Mouse (Mus musculus) heart, postnatal 0 days (tissue): ENCODE results near the gene Fam120c. TPM values are rescaled to one million over a fixed set of nuclear protein-coding genes. Genes with fewer than 3 reads are reported as not detected.

Source experiments
- ATAC-seq: fragments of 200-750 bp; cut with Nextera tagmentation; 2 replicates; pipeline ENCODE4 v1.8.0; 2017; ENCODE audit warnings: low read depth, moderate number of reproducible peaks, moderate library complexity; ENCODE audit not compliant: insufficient read depth
- DNase-seq: peaks from one replicate; pipeline ENCODE4 v3.0.0-alpha.2; 2016; ENCODE audit warnings: low spot score
- H3K27ac ChIP-seq: fragments of 300-500 bp; sonication (generic); 2 replicates; pipeline ENCODE4 v1.5.1; 2014; ENCODE audit warnings: low read depth, mild to moderate bottlenecking
- H3K27me3 ChIP-seq: fragments of 300-500 bp; sonication (generic); 2 replicates; pipeline ENCODE4 v1.6.1; 2014; ENCODE audit warnings: low read length, mixed read lengths; ENCODE audit not compliant: control insufficient read depth, insufficient read depth
- H3K36me3 ChIP-seq: fragments of 300-500 bp; sonication (generic); replicated peaks from 2 replicates; pipeline ENCODE4 v1.6.1; 2014; ENCODE audit warnings: low read length, mixed read lengths; ENCODE audit not compliant: control insufficient read depth, insufficient read depth
- H3K4me1 ChIP-seq: fragments of 300-500 bp; sonication (generic); 2 replicates; pipeline ENCODE4 v1.6.1; 2014; ENCODE audit warnings: antibody characterized with exemption; ENCODE audit not compliant: control insufficient read depth, insufficient read depth
- H3K4me2 ChIP-seq: fragments of 300-500 bp; sonication (generic); 2 replicates; pipeline ENCODE4 v1.6.1; 2014; ENCODE audit warnings: low read depth, mild to moderate bottlenecking, low read length, moderate library complexity
- H3K4me3 ChIP-seq: fragments of 300-500 bp; sonication (generic); 2 replicates; pipeline ENCODE4 v1.5.1; 2014; ENCODE audit warnings: low read depth, low read length
- H3K9ac ChIP-seq: fragments of 300-500 bp; sonication (generic); replicated peaks from 2 replicates; pipeline ENCODE4 v1.6.1; 2014; ENCODE audit warnings: low read depth, low read length, mixed read lengths
- H3K9me3 ChIP-seq: fragments of 300-500 bp; sonication (generic); replicated peaks from 2 replicates; pipeline ENCODE4 v1.6.1; 2016; ENCODE audit warnings: low read length; ENCODE audit not compliant: control insufficient read depth
- CTCF ChIP-seq: IDR thresholded peaks from 2 replicates; pipeline ENCODE4 v1.5.1; 2016; ENCODE audit warnings: antibody characterized with exemption, control low read depth, low read depth
- EP300 ChIP-seq: IDR thresholded peaks from 2 replicates; pipeline ENCODE4 v1.6.1; 2016; ENCODE audit warnings: antibody characterized with exemption, low read depth
- WGBS: fragments of 180-500 bp; shearing (Covaris S2); extraction: QIAGEN DNeasy Blood & Tissue Kit; methylation state at CpG from one replicate; pipeline ENCODE4 v1.1.7; 2014; 5-methylcytosine and 5-hydroxymethylcytosine counted together
- polyA plus RNA-seq: library from polyadenylated mRNA; unstranded; fragments of >200 nt; fragmentation: Nextera tagmentation; extraction: Ambion mirVana; gene quantifications from 2 replicates; pipeline ENCODE4 v1.2.1, GENCODE M21; 2015
- total RNA-seq: library from RNA; depleted of rRNA; stranded (reverse); fragments of >200 nt; gene quantifications from 2 replicates; pipeline ENCODE4 v1.2.3, GENCODE M21; 2014; ENCODE audit warnings: low replicate concordance

Fam120c gene
- total and polyA plus RNA-seq, 2 experiments from 2014 or later: 2.4 to 9.6 TPM

DNA sequence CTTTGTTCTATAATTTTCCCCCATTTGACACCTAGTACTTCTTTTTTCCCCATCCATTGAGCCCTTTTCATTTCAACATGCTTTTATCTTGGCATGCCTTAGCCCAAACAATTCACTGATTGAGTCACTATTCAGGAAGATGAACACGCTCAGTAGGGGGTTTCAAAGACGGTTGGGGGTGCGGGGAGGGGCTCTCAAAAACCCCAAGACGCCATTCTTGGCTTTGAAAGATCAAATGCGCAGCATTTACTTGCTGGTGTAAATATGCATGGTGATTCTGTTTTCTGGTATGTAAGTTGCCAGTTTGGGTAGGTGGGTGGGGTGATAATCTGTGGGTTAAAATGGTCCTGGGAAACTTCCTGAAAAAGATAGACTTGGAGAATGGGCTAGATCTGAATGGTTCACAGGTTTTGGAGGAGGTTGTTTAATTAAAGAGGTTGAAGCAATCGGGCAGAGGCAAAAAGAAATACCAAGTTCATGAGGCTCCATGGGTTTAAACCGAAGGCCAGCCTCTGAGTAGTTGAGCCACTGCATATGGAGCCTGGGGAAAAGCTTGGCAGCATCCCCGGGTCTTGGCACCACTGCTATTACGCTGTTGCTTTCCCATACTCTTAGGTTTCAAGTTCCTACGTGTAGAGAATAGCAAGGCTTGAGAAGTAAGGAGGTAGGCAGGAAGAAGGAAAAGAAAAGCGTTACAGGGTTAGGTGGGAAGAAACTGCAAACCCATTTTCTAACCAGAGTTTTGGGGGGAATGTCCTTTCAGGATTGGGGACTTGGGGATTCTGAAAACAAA lies 1.6 kb downstream of the Fam120c start:
- Histone ChIP-seq H3K27ac (no peak overlapping the region), H3K27me3 (no peaks in the 10 kb centered on the region), H3K4me3 (peak overlapping the region; percentile 75; the same call in 1 of the 2 replicates), H3K9ac (no peak overlapping the region), H3K36me3 (no peaks in the 10 kb centered on the region), H3K9me3 (no peaks in the 10 kb centered on the region), H3K4me2 (peak overlapping the region; percentile 82), H3K4me1 (peaks cover 7% of the 10 kb centered on the region)
- DNase-seq (no peak), ATAC-seq (no peak)
- 30% methylated on average over 11 of the region's 11 CpGs for WGBS
- TF ChIP-seq CTCF (no peak), EP300 (no peak)

DNA sequence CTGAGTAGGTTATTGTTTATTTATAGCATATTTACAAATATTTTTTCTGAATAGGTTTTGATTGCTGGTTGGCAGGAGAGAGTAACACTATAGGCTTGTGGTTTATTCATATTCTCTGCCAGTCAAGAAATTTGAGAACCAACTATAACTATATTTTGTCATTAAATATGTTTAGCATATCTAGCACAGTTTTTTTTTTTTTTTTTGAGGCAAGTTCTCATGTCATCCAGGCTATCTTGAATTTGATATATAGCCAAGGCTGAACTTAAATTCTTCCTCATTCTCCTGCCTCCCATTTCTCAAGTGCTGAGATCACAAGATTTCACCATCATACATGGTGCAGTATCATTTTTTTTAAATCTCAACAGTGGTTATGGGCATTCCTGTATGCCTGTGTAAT lies 3.3 kb downstream of the Fam120c start:
- no peaks in the 10 kb centered on the region for H3K27me3 ChIP-seq
- DNase-seq (no peak), ATAC-seq (no peak)
- H3K9ac ChIP-seq: no peak overlapping the region
- no peak overlapping the region for H3K4me2 ChIP-seq
- H3K4me1 ChIP-seq: peaks cover 7% of the 10 kb centered on the region
- H3K36me3 ChIP-seq: no peaks in the 10 kb centered on the region
- H3K27ac ChIP-seq: no peak overlapping the region
- H3K9me3 ChIP-seq: no peaks in the 10 kb centered on the region
- TF ChIP-seq EP300 (no peak), CTCF (no peak)
- H3K4me3 ChIP-seq: no peak overlapping the region

DNA sequence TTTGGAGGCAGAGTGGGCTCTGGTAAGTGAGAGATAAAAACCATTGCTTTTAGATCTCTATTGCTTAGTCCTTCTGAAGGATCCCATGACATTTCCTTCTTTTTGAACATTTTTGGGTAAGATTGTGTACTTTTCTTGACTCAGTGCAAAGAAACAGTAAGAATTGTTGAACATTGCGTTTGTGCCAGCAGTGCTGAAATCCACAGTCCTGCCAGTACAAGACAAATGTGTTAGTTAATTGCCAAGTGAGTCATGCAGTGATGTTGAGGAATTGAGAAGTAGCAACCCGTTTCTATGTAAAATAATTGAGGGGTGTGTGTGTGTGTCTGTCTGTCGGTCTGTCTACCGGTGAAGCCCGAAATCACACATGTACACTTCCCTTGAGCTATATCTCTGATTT lies 5.3 kb downstream of the Fam120c start:
- Histone ChIP-seq H3K9ac (no peak overlapping the region), H3K36me3 (no peaks in the 10 kb centered on the region), H3K9me3 (no peaks in the 10 kb centered on the region), H3K27me3 (no peaks in the 10 kb centered on the region), H3K4me1 (peaks cover 7% of the 10 kb centered on the region), H3K27ac (no peak overlapping the region), H3K4me3 (no peak overlapping the region), H3K4me2 (no peak overlapping the region)
- WGBS: 81% methylated on average over 5 of the region's 5 CpGs
- no peak for DNase-seq
- TF ChIP-seq CTCF (no peak), EP300 (no peak)
- no peak for ATAC-seq

DNA sequence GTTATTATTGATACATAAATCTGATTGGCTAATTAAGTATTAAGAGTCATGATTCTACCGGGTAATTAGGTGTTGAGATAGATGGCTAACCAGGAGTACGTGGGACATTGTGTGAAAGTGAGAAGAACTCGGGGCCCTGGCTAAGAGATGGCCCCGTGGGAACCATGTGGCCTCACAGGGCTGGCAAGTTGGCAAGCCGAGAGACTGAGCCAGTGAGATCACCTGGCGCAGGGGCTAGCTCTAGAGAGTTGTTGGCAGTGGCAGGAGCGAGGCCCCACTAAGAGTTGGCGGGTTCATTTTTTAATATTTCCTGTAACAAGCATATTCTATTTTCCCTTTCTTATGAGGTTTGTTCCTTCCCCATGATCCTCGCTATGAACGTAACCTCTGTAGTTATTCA lies 74.8 kb downstream of the Fam120c start:
- Histone ChIP-seq H3K4me2 (no peak overlapping the region), H3K27me3 (no peaks in the 10 kb centered on the region), H3K4me3 (no peak overlapping the region), H3K36me3 (no peaks in the 10 kb centered on the region), H3K9ac (no peak overlapping the region), H3K4me1 (no peaks in the 10 kb centered on the region), H3K9me3 (no peaks in the 10 kb centered on the region), H3K27ac (no peak overlapping the region)
- TF ChIP-seq EP300: no peak
- TF ChIP-seq CTCF: no peak
- 87% methylated on average over 10 of the region's 10 CpGs for WGBS
- DNase-seq (no peak), ATAC-seq (no peak)

DNA sequence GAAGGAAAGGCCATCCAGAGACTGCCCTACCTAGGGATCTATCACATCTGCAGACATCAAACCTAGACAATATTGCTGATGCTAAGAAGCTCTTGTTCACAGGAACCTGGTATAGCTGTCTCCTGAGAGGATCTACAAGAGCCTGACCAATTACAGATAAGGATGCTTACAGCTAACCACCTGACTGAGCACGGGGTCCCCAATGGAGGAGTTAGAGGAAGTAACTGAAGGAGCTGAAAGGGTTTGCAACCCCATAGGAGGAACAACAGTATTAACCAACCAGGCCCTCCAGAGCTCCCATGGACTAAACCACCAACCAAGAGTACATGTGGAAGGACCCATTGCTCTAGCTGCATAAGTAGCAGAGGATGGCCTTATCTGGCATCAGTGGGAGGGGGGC lies 76.8 kb downstream of the Fam120c start:
- Histone ChIP-seq H3K27ac (no peak overlapping the region), H3K4me3 (no peak overlapping the region), H3K36me3 (no peaks in the 10 kb centered on the region), H3K27me3 (no peaks in the 10 kb centered on the region), H3K9ac (no peak overlapping the region), H3K4me2 (no peak overlapping the region), H3K4me1 (no peaks in the 10 kb centered on the region), H3K9me3 (no peaks in the 10 kb centered on the region)
- WGBS: 83% methylated on average over 1 of the region's 1 CpGs
- ATAC-seq (no peak), DNase-seq (no peak)
- TF ChIP-seq CTCF: no peak
- TF ChIP-seq EP300: no peak

DNA sequence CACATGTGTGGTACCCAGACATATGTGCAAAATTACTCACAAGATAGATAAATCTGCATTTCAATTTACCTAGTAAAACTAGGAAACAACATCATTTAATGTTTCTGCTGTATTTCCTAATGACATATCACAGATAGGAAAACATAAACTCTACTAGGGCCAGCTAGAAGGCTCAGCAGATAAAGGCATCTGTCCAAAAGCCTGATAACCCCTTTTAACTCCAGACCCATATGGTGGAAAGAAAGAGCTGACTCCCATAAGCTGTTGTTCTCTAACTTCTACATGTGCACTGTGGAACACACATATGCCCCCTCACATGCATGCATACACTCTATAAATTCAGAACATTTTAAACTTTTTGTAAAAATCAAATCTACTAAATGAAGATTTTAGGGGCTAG lies 99.7 kb downstream of the Fam120c start:
- no peaks in the 10 kb centered on the region for H3K9me3 ChIP-seq
- H3K4me3 ChIP-seq: no peak overlapping the region
- DNase-seq (no peak), ATAC-seq (no peak)
- TF ChIP-seq EP300 (no peak), CTCF (no peak)
- H3K27ac ChIP-seq: no peak overlapping the region
- no peaks in the 10 kb centered on the region for H3K27me3 ChIP-seq
- H3K4me2 ChIP-seq: no peak overlapping the region
- H3K4me1 ChIP-seq: no peaks in the 10 kb centered on the region
- no peak overlapping the region for H3K9ac ChIP-seq
- H3K36me3 ChIP-seq: no peaks in the 10 kb centered on the region
